Mouse (Mus musculus): ENCODE measurements at regions not wholly inside any gene's neighbourhood (a gene's known extent, or its start where the extent isn't known, plus 50 kb on each side); places are given as distances from the start of the nearest gene placed in this dataset.
"Not testable (repeated sequence)": the region's sequence is repeated elsewhere in the genome, so short reads cannot be mapped to it uniquely, and the experiment has no call there.

DNA sequence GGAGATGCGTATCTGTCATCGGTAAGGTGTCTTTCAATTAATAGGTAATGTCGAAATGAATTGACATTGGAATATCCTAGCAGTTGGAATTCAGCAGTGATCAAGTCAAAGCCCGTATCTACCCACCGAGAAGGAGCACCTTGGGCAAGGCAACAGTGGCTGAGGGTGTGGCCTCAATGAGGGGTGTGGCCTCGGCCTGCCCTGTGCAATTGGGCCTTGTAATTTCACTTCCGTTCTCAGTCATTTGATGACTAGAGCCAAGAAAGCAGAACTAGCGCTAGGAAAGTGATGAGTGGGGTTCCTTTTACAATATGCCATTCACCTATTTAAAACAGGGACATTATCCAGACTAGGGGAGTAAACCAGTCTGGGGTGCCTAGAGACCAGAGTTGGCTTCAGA, 77.6 kb downstream of the Elovl4 start:
- CTCF ChIA-PET: no interaction called here

DNA sequence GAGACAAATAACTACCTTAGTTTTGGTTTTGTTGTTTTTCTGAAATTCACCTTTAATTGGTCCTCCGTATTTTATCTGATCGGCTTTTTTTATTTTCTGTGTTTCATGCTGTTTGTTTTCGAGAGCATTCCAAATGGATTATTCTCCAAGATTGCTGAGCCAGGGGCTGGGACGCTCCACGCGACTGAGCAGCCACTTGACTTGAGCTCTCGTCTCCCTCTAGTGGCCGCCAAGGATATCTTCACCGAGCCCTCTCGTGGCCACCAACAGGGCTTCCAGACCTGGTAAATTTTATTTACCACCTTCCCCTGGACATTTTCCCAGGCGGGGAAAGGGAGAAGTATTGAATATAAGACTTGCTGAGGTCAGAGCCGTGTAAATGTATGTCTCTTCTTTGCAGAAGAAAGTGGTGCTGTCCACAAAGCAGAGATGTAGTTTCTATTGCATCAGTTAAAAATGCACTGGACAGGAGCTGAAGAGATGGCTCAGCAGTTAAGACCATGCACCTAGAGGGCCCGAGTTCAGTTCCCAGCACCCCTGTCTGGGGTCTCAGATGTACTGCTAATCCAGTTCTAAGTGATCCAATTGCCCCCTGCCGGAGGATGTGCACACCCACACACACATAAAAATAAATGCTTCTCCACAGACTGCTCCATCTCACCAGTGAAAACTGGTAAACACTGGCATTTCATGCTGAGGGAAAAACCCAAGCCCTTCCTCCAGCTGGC, 78.5 kb downstream of the Elovl4 start:
- CTCF ChIA-PET: interaction anchor here (0.7 kb wide), 2 partner anchors 10 to 14 kb away, joined by 11 to 13 read pairs; no protein-coding TSS in a partner anchor

DNA sequence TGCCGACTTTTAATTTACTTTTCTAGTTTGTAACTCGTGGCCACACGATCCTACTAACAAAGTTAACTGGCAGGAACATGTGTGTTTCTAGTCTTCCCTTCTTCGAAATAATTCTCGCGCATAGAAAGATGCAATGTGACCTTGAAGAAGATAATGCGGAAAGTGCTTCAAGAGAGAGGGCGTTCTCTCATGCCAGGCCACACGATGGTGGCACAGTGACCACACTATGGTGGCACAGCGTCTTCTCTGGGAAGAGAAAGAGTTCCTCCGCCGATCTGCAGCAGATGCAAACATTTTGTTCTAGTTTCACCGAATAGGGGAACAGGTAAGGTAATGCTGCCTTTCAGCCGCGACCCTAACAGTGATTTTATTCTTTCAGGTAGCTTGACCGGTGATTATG, 79.1 kb downstream of the Elovl4 start:
- CTCF ChIA-PET: interaction anchor here (0.7 kb wide), 2 partner anchors 11 to 14 kb away, joined by 11 to 13 read pairs; no protein-coding TSS in a partner anchor

DNA sequence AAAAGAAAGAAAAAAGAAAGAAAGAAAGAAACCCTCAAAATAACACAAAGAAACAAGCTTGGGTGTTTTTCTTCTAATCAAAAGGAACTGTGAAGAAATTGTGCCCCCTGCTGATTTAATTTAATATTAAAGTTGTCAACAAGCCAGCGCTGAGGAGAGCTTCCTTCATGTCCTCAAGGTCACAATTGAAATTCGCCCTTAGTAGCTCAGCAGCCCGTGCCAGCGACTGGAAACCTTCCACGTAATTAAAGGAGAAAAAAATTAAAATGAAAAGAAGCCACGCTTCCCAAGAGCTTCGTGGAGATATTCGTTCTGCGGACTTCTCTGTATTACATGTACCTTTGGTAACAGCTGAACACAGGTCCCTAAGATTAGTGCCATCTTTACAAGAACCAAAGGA, 80.0 kb downstream of the Elovl4 start:
- CTCF ChIA-PET: no interaction called here

DNA sequence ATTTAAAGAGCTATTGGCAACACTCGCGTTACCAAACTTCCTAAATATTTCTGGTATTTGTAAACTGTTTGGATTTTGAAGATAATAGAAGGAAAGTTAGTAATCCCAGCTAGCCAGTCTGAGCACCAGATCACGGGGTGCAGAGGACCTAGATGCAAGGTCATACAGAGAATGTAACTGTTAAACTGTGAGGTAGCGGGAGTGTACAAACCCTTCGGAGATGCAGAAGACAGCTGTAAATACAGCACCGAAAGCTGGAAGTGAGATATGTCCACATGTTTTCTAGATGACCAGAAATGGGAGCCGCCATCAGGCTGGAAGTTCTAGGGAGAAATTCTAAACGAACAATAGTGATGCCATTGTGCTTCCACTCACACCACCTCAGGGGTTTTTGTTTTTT, 80.5 kb downstream of the Elovl4 start:
- CTCF ChIA-PET: no interaction called here

DNA sequence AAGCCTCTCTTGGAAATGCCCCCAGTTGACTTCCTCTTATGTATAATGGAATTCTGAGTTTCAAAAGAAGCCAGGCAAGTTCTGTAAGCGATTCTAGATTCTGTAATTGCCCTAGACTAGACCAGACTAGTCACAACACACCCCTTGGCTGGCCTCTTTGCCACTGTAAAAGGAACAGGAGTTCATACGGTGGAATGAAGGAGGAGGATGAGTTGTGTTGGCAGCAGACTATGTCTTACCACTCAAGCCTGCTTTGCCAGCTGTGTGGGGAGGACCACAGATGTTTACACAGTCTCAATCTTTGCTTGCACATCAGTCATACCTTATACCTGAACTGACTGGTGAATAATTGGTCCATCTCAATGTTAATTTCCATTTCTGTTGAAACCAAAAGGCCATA, 85.1 kb downstream of the Elovl4 start:
- CTCF ChIA-PET: no interaction called here

DNA sequence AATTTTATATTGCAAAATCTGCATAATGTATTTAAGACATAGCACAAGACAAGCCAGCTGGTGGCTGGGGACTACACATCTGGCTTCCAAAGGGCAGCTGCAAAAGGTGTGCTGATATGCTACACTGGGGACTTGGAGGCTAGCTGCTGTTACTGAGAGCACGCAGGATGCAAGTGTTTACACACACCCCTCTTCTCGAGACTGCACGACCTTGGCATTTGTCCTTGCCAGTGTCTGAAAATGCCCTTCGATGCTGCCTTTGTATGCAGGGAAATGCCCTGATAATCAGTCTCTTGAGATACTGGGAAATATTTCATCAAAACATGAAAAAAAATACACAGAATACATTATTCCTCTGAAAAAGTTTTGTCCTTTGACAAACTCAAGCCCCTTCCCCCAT, 86.3 kb downstream of the Elovl4 start:
- CTCF ChIA-PET: no interaction called here

DNA sequence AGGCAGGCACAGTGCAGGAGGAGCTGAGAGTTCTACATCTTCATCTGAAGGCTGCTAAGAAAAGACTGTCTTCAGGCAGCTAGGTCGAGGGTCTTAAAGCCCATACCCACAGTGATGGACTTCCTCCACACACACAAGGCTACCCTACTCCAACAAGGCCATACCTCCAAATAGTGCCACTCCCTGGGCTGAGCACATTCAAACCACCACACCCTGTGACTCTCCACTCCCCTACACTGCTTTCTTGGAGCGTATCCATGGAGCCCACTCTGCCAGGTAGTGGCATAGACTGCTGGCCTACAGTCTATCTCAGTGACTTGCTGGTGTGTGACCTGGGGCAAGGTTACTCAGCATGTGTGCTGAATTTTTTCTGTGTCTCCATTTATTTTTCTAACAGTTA, 88.0 kb downstream of the Elovl4 start:
- CTCF ChIA-PET: not testable (repeated sequence)

DNA sequence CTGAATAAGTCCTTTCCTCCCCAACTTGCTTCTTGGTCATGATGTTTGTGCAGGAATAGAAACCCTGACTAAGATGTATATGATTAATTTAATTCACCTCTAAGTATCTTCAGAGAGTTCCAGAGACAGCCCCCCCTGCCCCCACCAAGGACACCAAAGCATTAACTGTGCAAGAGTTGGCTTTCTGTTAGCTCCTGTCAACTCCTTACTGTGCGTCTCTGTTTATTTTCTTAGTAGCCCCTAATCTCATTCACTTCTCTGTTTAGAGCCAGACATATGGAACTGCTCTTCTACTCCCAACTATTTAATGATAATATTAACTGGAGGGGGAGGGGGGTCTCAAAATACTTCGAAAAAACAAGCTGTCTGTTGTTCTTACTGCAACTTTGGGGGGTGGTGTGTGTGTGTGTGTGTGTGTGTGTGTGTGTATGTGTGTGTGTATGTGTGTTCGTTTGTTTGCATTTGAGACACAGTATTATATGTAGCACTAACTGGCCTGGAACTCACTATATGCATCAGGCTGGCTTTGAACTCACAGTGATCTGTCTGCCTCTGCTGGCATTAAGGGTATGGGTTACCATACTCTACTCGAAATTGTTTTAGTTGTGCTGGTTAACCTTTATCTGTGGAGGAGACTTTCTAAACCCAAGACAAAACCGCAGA, 89.8 kb downstream of the Elovl4 start:
- CTCF ChIA-PET: no interaction called here

DNA sequence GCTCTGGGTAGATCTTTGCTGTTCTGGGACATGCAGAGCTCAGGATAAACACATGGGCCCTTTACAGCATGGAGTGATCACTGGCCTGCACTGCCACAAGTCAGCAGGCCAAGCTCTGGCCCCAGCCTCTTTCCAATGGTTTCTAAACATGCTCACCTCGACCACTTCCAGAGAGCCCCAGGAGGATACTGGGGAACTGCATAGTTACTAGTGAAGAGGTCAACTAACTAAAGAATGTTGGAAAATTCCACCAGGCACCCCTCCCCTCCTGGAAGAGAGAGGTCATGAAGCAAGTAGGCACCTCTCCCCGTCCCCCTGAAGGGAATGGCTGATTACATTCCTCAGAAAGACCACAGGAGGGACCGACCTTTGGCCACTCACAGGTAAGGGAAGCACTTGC, 98.7 kb downstream of the Elovl4 start:
- CTCF ChIA-PET: no interaction called here

DNA sequence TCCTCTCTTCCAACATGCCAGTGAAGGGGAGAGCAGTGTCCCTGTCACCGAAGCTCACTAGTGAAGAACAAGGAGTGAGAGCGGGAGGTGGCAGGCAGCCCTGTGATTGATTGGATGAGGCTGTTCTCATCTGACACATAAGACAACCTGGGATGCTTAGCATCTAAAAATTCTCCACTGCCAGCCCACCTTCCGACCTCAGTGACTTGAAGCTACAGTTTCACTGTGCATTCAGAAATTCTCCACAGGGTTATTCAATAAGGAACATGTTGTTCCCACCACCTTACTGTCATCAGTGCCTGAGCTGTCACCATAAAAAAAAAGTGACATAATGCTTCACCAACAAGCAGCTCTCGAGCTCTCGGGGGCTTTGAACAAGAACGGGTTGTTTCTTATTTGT, 100.0 kb downstream of the Elovl4 start:
- CTCF ChIA-PET: no interaction called here

DNA sequence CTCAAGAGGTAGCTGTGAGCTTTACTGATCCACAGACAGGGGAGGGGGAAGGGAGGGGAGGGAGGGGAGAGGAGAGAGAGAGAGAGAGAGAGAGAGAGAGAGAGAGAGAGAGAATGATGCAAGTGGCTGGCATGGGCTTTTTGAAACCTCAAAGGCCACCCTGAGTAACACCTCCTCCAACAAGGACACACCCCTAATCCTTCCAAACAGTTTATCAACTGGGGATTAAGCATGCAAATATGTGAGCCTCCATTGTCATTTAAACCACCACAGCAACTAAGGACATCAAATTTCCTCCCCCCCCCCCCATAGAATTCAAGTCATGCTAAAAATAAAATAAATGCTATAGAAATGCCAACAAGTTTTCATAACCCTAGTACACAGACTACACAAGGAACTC, 101.9 kb downstream of the Elovl4 start:
- CTCF ChIA-PET: no interaction called here

DNA sequence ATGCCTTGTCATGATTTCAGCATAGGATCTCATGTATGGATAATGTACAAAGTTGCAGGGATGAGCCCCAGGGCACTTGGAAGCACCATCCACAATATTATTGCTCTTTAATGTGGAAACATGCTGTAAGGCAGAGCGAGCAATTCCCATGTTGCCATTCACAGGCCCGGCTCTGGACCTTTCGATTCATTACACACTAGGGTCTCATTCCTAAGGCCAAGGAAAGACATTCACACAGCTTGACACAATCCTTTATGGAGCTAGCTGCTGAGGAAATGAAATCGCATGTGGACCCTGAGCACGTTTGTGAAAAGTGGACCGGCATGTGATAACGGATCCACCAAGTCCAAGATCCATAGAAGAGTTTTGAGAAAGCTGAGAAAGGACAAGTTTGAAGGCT, 105.2 kb downstream of the Elovl4 start:
- CTCF ChIA-PET: interaction anchor here (0.6 kb wide), 1 partner anchor 9 kb away, joined by 3 read pairs; no protein-coding TSS in a partner anchor

DNA sequence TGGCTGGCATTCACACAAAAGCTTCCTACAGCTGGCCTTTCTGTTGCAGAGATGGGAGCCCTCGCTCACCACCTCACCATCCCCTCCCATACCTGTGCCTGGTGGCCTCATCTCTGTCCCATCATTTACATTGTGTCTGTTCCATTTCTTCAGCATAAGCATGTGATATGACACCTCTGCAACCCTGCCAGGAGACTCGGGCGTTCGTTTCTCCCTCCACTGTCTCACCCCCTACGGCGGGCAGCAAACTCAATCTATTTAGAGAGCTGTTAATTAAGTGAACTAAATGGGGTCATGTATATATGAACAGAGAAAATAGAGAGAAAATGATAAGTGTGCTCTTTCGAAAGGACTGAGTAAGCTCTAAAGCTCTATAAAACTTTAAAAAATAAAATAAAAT, 106.0 kb downstream of the Elovl4 start:
- CTCF ChIA-PET: no interaction called here

DNA sequence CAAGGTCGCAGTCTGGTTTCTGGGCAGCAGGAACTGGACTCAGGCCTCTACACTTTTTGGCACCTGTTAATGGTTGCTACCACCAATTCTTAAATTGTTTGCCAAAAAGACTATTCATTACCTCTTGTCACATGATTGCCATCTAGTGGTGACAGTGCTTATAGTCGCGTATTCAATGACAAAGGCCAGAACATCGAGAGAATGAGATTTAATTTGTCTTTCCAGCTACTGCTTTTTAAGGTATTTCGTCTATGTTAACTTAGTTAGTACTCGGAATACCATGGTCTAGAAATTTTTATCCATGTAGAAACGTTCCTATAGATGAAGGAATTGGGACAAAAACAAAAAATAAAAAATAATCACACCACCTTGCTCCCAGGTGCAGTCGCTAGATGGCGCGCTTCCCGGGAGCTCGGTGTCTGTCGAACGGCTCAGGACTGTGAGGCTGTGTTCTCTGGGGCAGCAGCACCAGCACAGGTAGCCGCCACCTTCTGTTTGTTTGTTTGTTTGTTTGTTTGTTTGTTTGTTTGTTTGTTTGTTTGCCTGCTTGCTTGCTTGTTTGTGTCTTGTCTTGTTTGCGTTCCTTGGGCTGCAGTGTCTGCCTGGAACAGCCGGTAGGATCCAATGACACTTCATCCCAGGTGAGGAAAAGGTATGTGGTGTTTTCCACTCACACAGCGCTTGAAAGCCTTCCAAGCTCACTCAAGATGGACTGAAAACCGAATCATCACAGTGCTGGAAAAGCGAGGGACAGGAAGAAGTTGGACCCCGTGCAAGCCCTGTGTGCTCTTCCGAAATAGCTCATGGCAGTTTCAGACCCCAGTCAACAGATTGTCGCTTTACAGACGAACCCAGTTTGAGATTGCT, 114.5 kb downstream of the Elovl4 start:
- CTCF ChIA-PET: interaction anchor here (0.5 to 0.9 kb wide), 4 partner anchors 10 to 184 kb away, joined by 3 to 7 read pairs (median 3); no protein-coding TSS in a partner anchor

All from spleen, embryonic (tissue).